Mouse (Mus musculus): Measurements from ENCODE around the gene Smarcb1.

Gene Smarcb1

DNA sequence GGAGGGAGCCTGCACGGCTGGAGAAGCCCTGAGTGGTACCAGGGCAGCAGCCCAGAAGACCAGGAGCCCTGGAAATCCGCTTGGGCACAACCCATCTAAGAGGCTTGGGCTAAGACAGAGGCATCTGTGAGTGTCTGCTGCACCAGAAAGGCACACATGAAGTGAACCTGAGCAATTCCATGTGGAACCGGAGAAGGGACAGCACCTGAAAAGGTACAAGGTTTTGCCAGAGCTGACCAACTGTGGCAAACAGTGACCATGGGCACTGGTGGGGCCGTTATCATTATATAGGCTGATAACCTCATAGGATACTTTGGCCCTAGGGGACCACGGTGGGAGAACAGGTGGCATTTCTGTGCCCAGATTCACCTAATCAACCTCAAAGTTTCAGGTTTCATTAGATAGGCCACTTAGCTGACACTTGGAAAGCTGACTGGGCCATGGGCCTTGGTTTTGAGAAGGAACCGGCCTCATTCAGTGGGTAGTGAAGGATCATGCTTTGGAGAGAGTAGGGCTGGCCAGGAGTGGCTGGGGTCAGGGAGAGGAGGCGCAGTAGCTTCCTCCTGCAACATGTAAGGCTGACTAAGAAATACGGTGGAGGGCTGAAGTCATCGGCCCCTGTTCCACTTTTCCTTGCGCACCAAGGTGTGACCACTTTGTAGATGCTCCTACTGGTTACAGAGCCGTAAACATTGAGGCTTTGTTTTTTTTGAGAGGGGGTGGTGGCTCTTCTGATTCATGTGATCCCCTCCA lies 65.1 kb downstream of the Smarcb1 start:
- no peak for DNase-seq (ENCODE audit: low read depth)

DNA sequence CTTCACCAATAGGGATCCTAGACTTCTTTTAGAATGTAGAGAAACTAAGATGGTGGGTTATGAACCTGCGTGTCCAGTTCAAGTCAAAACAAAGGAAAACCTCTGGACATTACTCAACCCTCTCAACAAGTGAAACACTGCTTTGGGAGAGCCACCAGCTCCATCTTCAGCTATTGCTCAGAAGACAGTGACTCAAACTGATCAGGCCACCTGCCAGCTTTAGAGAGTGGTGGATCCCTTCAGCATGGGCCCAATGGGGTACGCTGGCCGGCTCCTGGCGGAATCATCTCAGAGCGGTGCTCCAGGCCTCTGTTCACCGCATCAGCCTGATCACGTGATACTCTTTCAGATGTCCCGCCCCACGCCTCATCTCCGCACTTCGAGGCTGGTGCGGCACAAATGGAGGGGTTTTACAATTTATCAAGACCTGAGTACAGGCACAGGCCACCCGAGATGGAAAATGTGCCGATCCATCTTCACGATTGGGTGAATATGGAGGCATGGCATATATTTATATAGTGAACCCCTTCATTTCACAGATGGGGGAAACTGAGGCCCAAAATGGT lies 65.9 kb downstream of the Smarcb1 start:
- DNase-seq (ENCODE audit: low read depth): no peak

DNA sequence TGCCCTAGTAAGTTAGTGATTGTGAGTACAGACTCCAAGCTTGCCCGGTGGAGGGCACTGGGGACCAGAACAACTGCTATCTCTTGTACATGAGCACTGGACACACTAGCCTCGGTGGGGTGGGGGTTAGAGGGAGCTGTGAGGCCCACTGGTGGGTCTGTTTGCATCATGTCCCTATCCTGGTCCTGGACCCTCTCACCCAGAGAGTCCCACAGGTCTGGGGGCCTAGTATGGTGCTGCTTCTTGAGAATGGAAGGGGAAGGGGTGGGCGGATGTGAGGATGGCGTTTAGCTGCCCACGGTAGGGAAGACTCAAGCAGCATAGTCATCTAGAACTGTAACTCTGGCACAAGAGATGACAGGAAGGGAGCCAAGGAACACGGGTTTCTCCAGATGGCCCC lies 66.6 kb downstream of the Smarcb1 start:
- DNase-seq (ENCODE audit: low read depth): no peak

GRCm38 (mm10) chr10:75854096-75854495 lies 67.3 kb downstream of the Smarcb1 start:
- DNase-seq (ENCODE audit: low read depth): no peak

DNA sequence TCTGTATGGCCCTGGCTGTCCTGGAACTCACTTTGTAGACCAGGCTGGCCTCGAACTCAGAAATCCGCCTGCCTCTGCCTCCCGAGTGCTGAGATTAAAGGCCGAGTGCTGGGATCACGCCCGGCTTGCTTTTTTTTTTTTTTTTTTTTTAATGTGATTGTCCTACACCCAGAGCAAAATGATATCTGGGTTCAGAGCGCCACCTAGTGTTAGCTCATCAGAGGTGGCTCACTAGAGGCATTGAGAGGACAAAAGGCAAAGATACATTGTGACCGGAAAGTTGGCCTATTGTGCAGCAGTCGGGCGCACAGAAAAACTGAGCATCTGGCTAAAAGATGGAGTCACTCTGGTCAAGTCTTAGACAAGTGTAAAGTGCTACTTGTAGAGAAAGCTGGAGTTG lies 68.0 kb downstream of the Smarcb1 start:
- peak; percentile 89 for DNase-seq (ENCODE audit: low read depth)

GRCm38 (mm10) chr10:75852539-75853125 lies 68.8 kb downstream of the Smarcb1 start:
- DNase-seq (ENCODE audit: low read depth): no peak

DNA sequence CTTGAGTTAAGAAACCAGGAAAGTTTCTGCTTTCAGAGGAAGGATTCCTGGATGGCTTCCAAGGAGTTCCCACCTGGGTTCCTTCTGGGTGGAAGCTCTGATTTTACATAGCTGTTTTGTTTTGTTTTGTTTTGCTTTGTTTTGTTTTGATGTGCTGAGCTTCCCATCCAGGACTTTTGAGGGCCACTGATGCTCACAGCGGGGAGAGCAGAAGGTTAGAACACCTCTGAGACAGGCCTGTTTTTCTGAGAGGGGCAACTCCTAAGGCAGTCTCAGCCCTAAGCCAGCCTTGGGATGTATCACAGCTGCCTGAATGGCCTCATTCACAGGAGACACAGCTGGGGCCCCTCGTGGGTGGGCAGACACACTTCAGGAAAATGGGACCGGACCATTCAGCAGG lies 69.7 kb downstream of the Smarcb1 start:
- no peak for DNase-seq (ENCODE audit: low read depth)

- no peak for DNase-seq (ENCODE audit: low read depth)
Measured at GRCm38 (mm10) chr10:75851076-75851475, 70.3 kb downstream of the Smarcb1 start.

DNA sequence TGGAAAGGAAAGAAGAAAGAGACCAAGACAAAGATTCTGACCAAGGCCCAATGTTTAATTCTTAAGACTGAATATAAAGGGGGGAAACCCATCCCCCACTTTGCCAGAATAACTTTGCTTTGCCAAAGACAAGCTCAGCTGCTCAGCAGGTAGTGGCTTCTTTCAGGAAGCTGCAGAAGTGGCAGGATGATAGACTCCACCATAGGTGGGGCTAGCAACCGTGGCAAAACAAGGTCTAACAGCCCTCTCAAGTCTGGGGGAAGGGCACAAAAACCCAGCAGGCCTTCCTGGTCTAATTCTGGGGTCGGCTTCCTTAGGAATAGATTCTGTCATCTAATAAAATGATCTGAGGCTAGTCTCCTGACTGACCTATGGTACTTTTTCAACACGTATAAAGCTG lies 73.0 kb downstream of the Smarcb1 start:
- no peak for DNase-seq (ENCODE audit: low read depth)

Data from c-Kit-positive CD71-positive TER-119-negative erythroid progenitor cells, embryonic 14.5 days (primary cell).